Mouse (Mus musculus) ES-E14 (cell line): ENCODE measurements around the gene Aco1.

ENCODE experiments used
- CHD2 ChIP-seq: IDR thresholded peaks from 2 replicates; pipeline ENCODE4 v1.6.1; 2014; ENCODE audit warnings: mild to moderate bottlenecking, low read depth, low read length, inconsistent platforms
- HCFC1 ChIP-seq: IDR thresholded peaks from 2 replicates; pipeline ENCODE4 v1.6.1; 2012; ENCODE audit warnings: low read length, inconsistent platforms, borderline replicate concordance; ENCODE audit not compliant: insufficient read depth
- MAFK ChIP-seq: IDR thresholded peaks from 2 replicates; pipeline ENCODE4 v1.6.1; 2014; ENCODE audit warnings: mild to moderate bottlenecking, low read depth, low read length, inconsistent platforms; ENCODE audit not compliant: insufficient read depth
- ZC3H11A ChIP-seq: IDR thresholded peaks from 2 replicates; pipeline ENCODE4 v1.6.1; 2012; ENCODE audit warnings: low read depth, mild to moderate bottlenecking, inconsistent platforms, low read length, borderline replicate concordance

GRCm38 (mm10) chr4:40102996-40103395 is 39.9 kb upstream of the Aco1 start:
- TF ChIP-seq MAFK (no peak), CHD2 (no peak), HCFC1 (no peak), ZC3H11A (no peak)
